Mouse (Mus musculus): Measurements from ENCODE around the gene Ptprg.

DNA sequence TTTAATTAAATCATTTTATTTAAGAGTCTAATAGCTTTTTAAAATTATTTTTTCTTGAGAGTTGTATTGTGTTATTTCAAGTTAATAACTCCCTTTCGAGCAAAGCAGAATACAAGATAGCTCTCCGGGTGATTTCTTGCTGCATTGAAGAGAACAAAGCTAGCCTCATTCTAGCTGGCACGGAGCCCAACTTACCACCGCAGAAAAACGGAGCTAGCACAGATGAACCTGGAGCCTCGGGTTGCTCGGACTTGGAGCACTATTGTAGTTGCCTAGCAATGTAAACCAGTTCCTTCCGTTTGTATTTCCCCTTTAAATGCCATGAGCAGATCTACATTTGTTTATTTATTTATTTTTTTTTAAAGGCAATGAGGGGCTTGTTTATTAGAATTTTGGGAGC, 156.5 kb downstream of the Ptprg start:
- TF ChIP-seq POU5F1 (IDR thresholded peaks at IDR 0.05; ENCODE audit: borderline replicate concordance, low read length) = no peak
- TF ChIP-seq CTCF (conservative IDR thresholded peaks at IDR 0.05; ENCODE audit: low read length) = no peak

All from E14TG2a.4 (cell line).